Mouse (Mus musculus) ES-CJ7 (cell line): ENCODE measurements around the gene Pmis2.

Experiments
- DNase-seq: peaks from one replicate; pipeline ENCODE4 v3.0.0; 2011; ENCODE audit warnings: low read depth, low spot score

The Pmis2 gene

GRCm38 (mm10) chr7:30671480-30671879 lies at the start of gene Pmis2:
Gene Pmis2, minus strand, starts transcription at chr7:30671605.
- peak; percentile 77 for DNase-seq

- DNase-seq, result no peak
Observed at GRCm38 (mm10) chr7:30719669-30720068, 48.3 kb upstream of the Pmis2 start.

GRCm38 (mm10) chr7:30717716-30718046 lies 46.3 kb upstream of the Pmis2 start:
- no peak for DNase-seq

- peak; percentile 100 for DNase-seq
Observed at GRCm38 (mm10) chr7:30717006-30717715, 45.8 kb upstream of the Pmis2 start.

- no peak for DNase-seq
Observed at GRCm38 (mm10) chr7:30711942-30712341, 40.5 kb upstream of the Pmis2 start, which contains the start of gene Atp4a. Gene Atp4a, plus strand, starts transcription at chr7:30712209.

GRCm38 (mm10) chr7:30707441-30707840 lies 36.0 kb upstream of the Pmis2 start:
- no peak for DNase-seq

GRCm38 (mm10) chr7:30706214-30706882 lies 34.9 kb upstream of the Pmis2 start:
- no peak for DNase-seq

- DNase-seq, result peak; percentile 79
Observed at GRCm38 (mm10) chr7:30698589-30698988, 27.2 kb upstream of the Pmis2 start, which contains the start of gene 2200002J24Rik. Gene 2200002J24Rik, plus strand, starts transcription at chr7:30698926.

GRCm38 (mm10) chr7:30698101-30698500 lies 26.7 kb upstream of the Pmis2 start:
- no peak for DNase-seq

- no peak for DNase-seq
Observed at GRCm38 (mm10) chr7:30688325-30688724, 16.9 kb upstream of the Pmis2 start.

GRCm38 (mm10) chr7:30683425-30683824 lies 12.0 kb upstream of the Pmis2 start:
- no peak for DNase-seq

- no peak for DNase-seq
Observed at GRCm38 (mm10) chr7:30681897-30682296, 10.5 kb upstream of the Pmis2 start.

- no peak for DNase-seq
Observed at GRCm38 (mm10) chr7:30678263-30678975, 7.0 kb upstream of the Pmis2 start.

GRCm38 (mm10) chr7:30669229-30669628 lies 2.2 kb downstream of the Pmis2 start:
- DNase-seq, result peak; percentile 90

GRCm38 (mm10) chr7:30665321-30665720 lies 6.1 kb downstream of the Pmis2 start:
- no peak for DNase-seq

GRCm38 (mm10) chr7:30664529-30665200 lies 6.7 kb downstream of the Pmis2 start, which contains the start of gene Haus5:
Gene Haus5, minus strand, starts transcription at chr7:30664994.
- DNase-seq, result peak; percentile 93

- DNase-seq, result peak; percentile 99
Observed at GRCm38 (mm10) chr7:30649591-30650540, 21.5 kb downstream of the Pmis2 start, which contains the start of gene Rbm42. Gene Rbm42, minus strand, starts transcription at chr7:30650317.

- DNase-seq, result peak; percentile 54
Observed at GRCm38 (mm10) chr7:30639083-30639482, 32.3 kb downstream of the Pmis2 start.

- no peak for DNase-seq
Observed at GRCm38 (mm10) chr7:30636395-30636794, 35.0 kb downstream of the Pmis2 start.

- no peak for DNase-seq
Observed at GRCm38 (mm10) chr7:30635752-30636151, 35.7 kb downstream of the Pmis2 start, which contains the start of gene Etv2. Gene Etv2, minus strand, starts transcription at chr7:30635852.
